ENCODE assay signal across 29 mouse cellular contexts in genomic region chr10:95149666-95150065, GRCm38 (mm10).
A peak's percentile ranks its signal among the peaks of the same experiment; 100 is the strongest.
DNase-seq lines count a peak whose midpoint lies in the region; ATAC-seq and TF ChIP-seq lines count a peak whose summit lies in the region.
"Had no signal": no experiment of that assay in that cellular context is flagged by ENCODE, and none has a peak within 500 bp of the region (broad histone marks: within the 10 kb centered on the region; RNA-seq: fewer than 3 reads in every experiment).

No protein-coding gene starts in this region.

- H3K4me2 ChIP-seq in lung, embryonic 14.5 days: no peak overlapping the region
- H3K4me2 ChIP-seq in lung, postnatal 0 days (replicated peaks; ENCODE audit: low read depth, low read length): no peak overlapping the region
- H3K4me2 ChIP-seq: embryonic facial prominence, embryonic 13.5 days; forebrain, embryonic 12.5 days; forebrain, embryonic 15.5 days; heart, embryonic 13.5 days; hindbrain, embryonic 12.5 days; hindbrain, embryonic 15.5 days had no signal

- TF ChIP-seq EP300 in lung, postnatal 0 days (IDR thresholded peaks at IDR 0.05): peak; percentile 57

- peak; percentile 52 for DNase-seq in lung, embryonic 14.5 days
- DNase-seq in lung, postnatal 10 days: no peak
- peak; percentile 49 for DNase-seq in lung, postnatal 0 days (ENCODE audit: low spot score)
- no peak for DNase-seq in lung, adult 2 months
- peak; percentile 37 for DNase-seq in MEL-GATA-1-ER (ENCODE audit: extremely low read depth, low read depth)
- no peak for DNase-seq in ovary, postnatal 14 days (ENCODE audit: low spot score)
- DNase-seq: adrenal gland, adult 8-10 months; adrenal gland, postnatal 25 days; B cell, adult 2 months; cerebellum, adult 11-12 months; cerebellum, adult 8-10 months; cerebellum, postnatal 10 days; cerebellum, postnatal 36 days; embryo, embryonic 11 days; gastrocnemius, postnatal 25 days; heart, adult 2 months; heart, postnatal 14 days had no signal

- TF ChIP-seq CTCF in lung, embryonic 14.5 days (IDR thresholded peaks at IDR 0.05; ENCODE audit: low read depth): no peak
- no peak for TF ChIP-seq CTCF in lung, postnatal 0 days (IDR thresholded peaks at IDR 0.05)
- no peak for TF ChIP-seq CTCF in lung, adult 2 months (IDR thresholded peaks at IDR 0.05; ENCODE audit: insufficient read depth, low read length)

- peaks cover 22% of the 10 kb centered on the region for H3K4me1 ChIP-seq in lung, embryonic 14.5 days (ENCODE audit: insufficient read depth)
- H3K4me1 ChIP-seq in lung, postnatal 0 days (ENCODE audit: insufficient read depth, low read depth, low read length): peaks cover 16% of the 10 kb centered on the region; the same call in 1 of the 2 replicates
- H3K4me1 ChIP-seq in lung, adult 2 months (ENCODE audit: control insufficient read depth, insufficient read depth, low read length): peaks cover 13% of the 10 kb centered on the region

- no peaks in the 10 kb centered on the region for H3K9me3 ChIP-seq in lung, embryonic 14.5 days (ENCODE audit: low read depth, low read length)
- H3K9me3 ChIP-seq in lung, postnatal 0 days (ENCODE audit: low read length): no peaks in the 10 kb centered on the region
- H3K9me3 ChIP-seq: embryonic facial prominence, embryonic 10.5 days; embryonic facial prominence, embryonic 13.5 days; forebrain, embryonic 12.5 days; forebrain, embryonic 15.5 days; G1E; heart, embryonic 10.5 days; heart, embryonic 13.5 days; hindbrain, embryonic 12.5 days; hindbrain, embryonic 15.5 days had no signal

- H3K36me3 ChIP-seq in lung, embryonic 14.5 days (ENCODE audit: insufficient read depth): no peaks in the 10 kb centered on the region
- no peaks in the 10 kb centered on the region for H3K36me3 ChIP-seq in lung, postnatal 0 days (ENCODE audit: insufficient read depth, low read length)
- H3K36me3 ChIP-seq: embryonic facial prominence, embryonic 10.5 days; embryonic facial prominence, embryonic 13.5 days; forebrain, embryonic 12.5 days; forebrain, embryonic 15.5 days; G1E; heart, embryonic 10.5 days; heart, embryonic 13.5 days; hindbrain, embryonic 12.5 days; hindbrain, embryonic 15.5 days had no signal

- no peak overlapping the region for H3K27ac ChIP-seq in lung, embryonic 14.5 days (ENCODE audit: low read depth)
- H3K27ac ChIP-seq in lung, postnatal 0 days (ENCODE audit: low read length): no peak overlapping the region
- H3K27ac ChIP-seq: embryonic facial prominence, embryonic 10.5 days; embryonic facial prominence, embryonic 13.5 days; forebrain, embryonic 12.5 days; forebrain, embryonic 15.5 days; heart, adult 2 months; heart, embryonic 10.5 days; heart, embryonic 13.5 days; hindbrain, embryonic 12.5 days; hindbrain, embryonic 15.5 days had no signal

- TF ChIP-seq POLR2A in lung, adult 2 months (IDR thresholded peaks at IDR 0.05; ENCODE audit: borderline replicate concordance, extremely low read depth, low read depth, low read length): no peak

- no peaks in the 10 kb centered on the region for H3K27me3 ChIP-seq in lung, embryonic 14.5 days (ENCODE audit: insufficient read depth, low read length)
- H3K27me3 ChIP-seq in lung, postnatal 0 days (replicated peaks; ENCODE audit: insufficient read depth, low read length): no peaks in the 10 kb centered on the region
- H3K27me3 ChIP-seq: CH12.LX; embryonic facial prominence, embryonic 13.5 days; forebrain, embryonic 12.5 days; forebrain, embryonic 15.5 days; heart, embryonic 13.5 days; hindbrain, embryonic 12.5 days; hindbrain, embryonic 15.5 days had no signal

- 30% methylated on average over 1 of the region's 1 CpGs for WGBS in lung, embryonic 14.5 days
- WGBS in lung, postnatal 0 days: 26% methylated on average over 1 of the region's 1 CpGs
- 17% methylated on average over 1 of the region's 1 CpGs for WGBS in lung, adult 2 months

- no peak overlapping the region for H3K9ac ChIP-seq in lung, embryonic 14.5 days
- H3K9ac ChIP-seq in lung, postnatal 0 days (replicated peaks; ENCODE audit: low read depth): no peak overlapping the region
- H3K9ac ChIP-seq: embryonic facial prominence, embryonic 13.5 days; forebrain, embryonic 12.5 days; forebrain, embryonic 15.5 days; heart, embryonic 13.5 days; hindbrain, embryonic 12.5 days; hindbrain, embryonic 15.5 days had no signal

- no peak overlapping the region for H3K4me3 ChIP-seq in lung, embryonic 14.5 days (ENCODE audit: low read depth, low read length)
- H3K4me3 ChIP-seq in lung, postnatal 0 days (ENCODE audit: low read depth, low read length): no peak overlapping the region
- no peak overlapping the region for H3K4me3 ChIP-seq in lung, adult 2 months (replicated peaks; ENCODE audit: extremely low read depth, low read depth, low read length)
- H3K4me3 ChIP-seq: embryonic facial prominence, embryonic 10.5 days; embryonic facial prominence, embryonic 13.5 days; erythroblast, embryonic 14.5 days; forebrain, embryonic 12.5 days; forebrain, embryonic 15.5 days; heart, adult 2 months; heart, embryonic 10.5 days; heart, embryonic 13.5 days; hindbrain, embryonic 12.5 days; hindbrain, embryonic 15.5 days had no signal

- no peak for ATAC-seq in lung, embryonic 14.5 days (ENCODE audit: insufficient read depth)
- ATAC-seq in lung, postnatal 0 days: no peak
- ATAC-seq: activated CD4-positive, CD25-positive, alpha-beta regulatory T cell, adult 4 months; forebrain, embryonic 15.5 days had no signal

Comparison
In these comparisons a context has a peak if more than half of its experiments do, and no peak if none do; other contexts are left out.
1. DNase-seq: peak in lung, embryonic 14.5 days (single experiment), lung, postnatal 0 days (single experiment) and MEL-GATA-1-ER (single experiment); none in lung, postnatal 10 days (single experiment), lung, adult 2 months (single experiment) and ovary, postnatal 14 days (single experiment).